Mouse (Mus musculus) adrenal gland, adult 18-20 months (tissue): Measurements from ENCODE around the gene Fads6. TPM values are rescaled to one million over a fixed set of nuclear protein-coding genes. Genes with fewer than 3 reads are reported as not detected.
A peak's percentile ranks its signal among the peaks of the same experiment; 100 is the strongest.

Experiments used
- DNase-seq, 2 experiments: peaks; one replicate each; pipeline ENCODE4 v3.0.0; 2021 to 2022; ENCODE audit warnings: low spot score in 2 of 2
- long read RNA-seq, 2 experiments: library from polyadenylated mRNA; stranded (forward); transcript quantifications; one replicate each; pipeline ENCODE4 v2.0.0; 2021
- total RNA-seq, 2 experiments: library from RNA; stranded (reverse); gene quantifications; 1 replicate in 1 of 2; 2 replicates in 1 of 2; pipeline ENCODE4 v1.2.3; 2021

Gene Fads6
- total RNA-seq, result 10 to 100 TPM; 43.9 to 59.6 TPM
- long read RNA-seq, experiment 1, partial matches to known transcripts, result 0 of 1 reads
- long read RNA-seq, experiment 1, other reads (novel, unspliced or antisense), result 1 of 1 reads
- long read RNA-seq, experiment 2, partial matches to known transcripts, result 0 of 8 reads
- long read RNA-seq, experiment 2, other reads (novel, unspliced or antisense), result 8 of 8 reads

GRCm38 (mm10) chr11:115297214-115297826, at the start of gene Fads6:
TSS of gene Fads6 (minus strand) at chr11:115297663.
- peak; percentile 76 to 79 for DNase-seq

- no peak for DNase-seq
Measured at GRCm38 (mm10) chr11:115345515-115345914, 48.1 kb upstream of the Fads6 start.

GRCm38 (mm10) chr11:115344967-115345366, 47.5 kb upstream of the Fads6 start:
- DNase-seq, result no peak

GRCm38 (mm10) chr11:115341866-115342265, 44.4 kb upstream of the Fads6 start:
- no peak for DNase-seq

GRCm38 (mm10) chr11:115341246-115341645, 43.8 kb upstream of the Fads6 start:
- no peak for DNase-seq

GRCm38 (mm10) chr11:115337826-115338225, 40.4 kb upstream of the Fads6 start:
- DNase-seq, result no peak

- no peak for DNase-seq
Measured at GRCm38 (mm10) chr11:115337350-115337749, 39.9 kb upstream of the Fads6 start.

- no peak for DNase-seq
Measured at GRCm38 (mm10) chr11:115336115-115336514, 38.7 kb upstream of the Fads6 start.

GRCm38 (mm10) chr11:115335223-115335622, 37.8 kb upstream of the Fads6 start:
- no peak for DNase-seq

GRCm38 (mm10) chr11:115334531-115334930, 37.1 kb upstream of the Fads6 start, which contains the start of gene Otop3:
TSS of gene Otop3 (plus strand) at chr11:115334731.
- no peak for DNase-seq

GRCm38 (mm10) chr11:115329339-115329738, 31.9 kb upstream of the Fads6 start:
- DNase-seq, result no peak

- DNase-seq, result no peak
Measured at GRCm38 (mm10) chr11:115326730-115327129, 29.3 kb upstream of the Fads6 start.

GRCm38 (mm10) chr11:115323354-115323753, 25.9 kb upstream of the Fads6 start:
- no peak for DNase-seq

GRCm38 (mm10) chr11:115321906-115322693, 24.6 kb upstream of the Fads6 start, which contains the start of gene Ush1g:
TSS of gene Ush1g (minus strand) at chr11:115322041.
- DNase-seq, result peak; percentile 59 to 73

- no peak for DNase-seq
Measured at GRCm38 (mm10) chr11:115319704-115320383, 22.4 kb upstream of the Fads6 start.

GRCm38 (mm10) chr11:115318245-115319027, 21.0 kb upstream of the Fads6 start:
- peak in 1 of 2 experiments; percentile 26 for DNase-seq

GRCm38 (mm10) chr11:115317204-115317603, 19.7 kb upstream of the Fads6 start:
- DNase-seq, result no peak

- DNase-seq, result no peak
Measured at GRCm38 (mm10) chr11:115314249-115314648, 16.8 kb upstream of the Fads6 start.

GRCm38 (mm10) chr11:115308781-115309180, 11.3 kb upstream of the Fads6 start:
- DNase-seq, result no peak

GRCm38 (mm10) chr11:115306863-115307262, 9.4 kb upstream of the Fads6 start, which contains the start of gene Otop2:
TSS of gene Otop2 (plus strand) at chr11:115307163.
- no peak for DNase-seq
